Mouse (Mus musculus) heart, adult 2 months (tissue): ENCODE data around the gene Calr4.

Experiments
- CTCF ChIP-seq: fragments of 200-600 bp; IDR thresholded peaks from 2 replicates; pipeline ENCODE4 v1.8.1; 2022; ENCODE audit warnings: antibody characterized with exemption, mild to moderate bottlenecking, moderate library complexity
- POLR2A ChIP-seq: fragments of 200-500 bp; IDR thresholded peaks from 2 replicates; pipeline ENCODE4 v1.6.1; 2011; ENCODE audit warnings: mild to moderate bottlenecking, low read depth, low read length, control low read depth; ENCODE audit not compliant: insufficient read depth

- TF ChIP-seq CTCF (no peak), POLR2A (no peak)
These were observed at the start of gene Calr4 for GRCm38 (mm10) chr4:109234185-109234584.
